Mouse (Mus musculus) neural tube, embryonic 14.5 days (tissue): ENCODE measurements around the gene Ms4a6d. TPM values are rescaled to one million over a fixed set of nuclear protein-coding genes. Genes with fewer than 3 reads are reported as not detected.
"Not testable (repeated sequence)": the region's sequence is repeated elsewhere in the genome, so short reads cannot be mapped to it uniquely, and the experiment has no call there.

Source experiments
- ATAC-seq: fragments of 200-750 bp; cut with Nextera tagmentation; 2 replicates; pipeline ENCODE4 v1.8.0; 2017; ENCODE audit warnings: low read depth, mild to moderate bottlenecking, moderate TSS enrichment, moderate library complexity
- H3K27ac ChIP-seq: fragments of 300-500 bp; sonication (generic); 2 replicates; pipeline ENCODE4 v1.5.1; 2014; ENCODE audit warnings: low read depth, mild to moderate bottlenecking, control low read depth, low read length, moderate library complexity, mixed read lengths
- H3K27me3 ChIP-seq: fragments of 300-500 bp; sonication (generic); 2 replicates; pipeline ENCODE4 v1.6.1; 2014; ENCODE audit warnings: low read length; ENCODE audit not compliant: control insufficient read depth, insufficient read depth
- H3K36me3 ChIP-seq: fragments of 300-500 bp; sonication (generic); 2 replicates; pipeline ENCODE4 v1.6.1; 2014; ENCODE audit warnings: low read length, mixed read lengths; ENCODE audit not compliant: control insufficient read depth, insufficient read depth
- H3K4me1 ChIP-seq: fragments of 300-500 bp; sonication (generic); 2 replicates; pipeline ENCODE4 v1.6.1; 2014; ENCODE audit warnings: low read length; ENCODE audit not compliant: control insufficient read depth, insufficient read depth
- H3K4me2 ChIP-seq: fragments of 300-500 bp; sonication (generic); 2 replicates; pipeline ENCODE4 v1.6.1; 2014; ENCODE audit warnings: mild to moderate bottlenecking, low read depth, low read length, control low read depth
- H3K4me3 ChIP-seq: fragments of 300-500 bp; sonication (generic); 2 replicates; pipeline ENCODE4 v1.5.1; 2014; ENCODE audit warnings: low read depth, low read length, control low read depth, mixed read lengths
- H3K9ac ChIP-seq: fragments of 300-500 bp; sonication (generic); replicated peaks from 2 replicates; pipeline ENCODE4 v1.6.1; 2014; ENCODE audit warnings: low read depth, mild to moderate bottlenecking, control low read depth, low read length, mixed read lengths
- H3K9me3 ChIP-seq: fragments of 300-500 bp; sonication (generic); 2 replicates; pipeline ENCODE4 v1.6.1; 2016; ENCODE audit warnings: low read length; ENCODE audit not compliant: control insufficient read depth
- WGBS: fragments of 180-500 bp; shearing (Covaris S2); extraction: QIAGEN DNeasy Blood & Tissue Kit; methylation state at CpG from one replicate; pipeline ENCODE4 v1.1.7; 2014; 5-methylcytosine and 5-hydroxymethylcytosine counted together
- polyA plus RNA-seq: library from polyadenylated mRNA; unstranded; fragments of >200 nt; fragmentation: Nextera tagmentation; extraction: Ambion mirVana; gene quantifications from 2 replicates; pipeline ENCODE4 v1.2.1, GENCODE M21; 2014

The Ms4a6d gene
- polyA plus RNA-seq, 1 experiment from 2014 or later = 0.90 TPM

DNA sequence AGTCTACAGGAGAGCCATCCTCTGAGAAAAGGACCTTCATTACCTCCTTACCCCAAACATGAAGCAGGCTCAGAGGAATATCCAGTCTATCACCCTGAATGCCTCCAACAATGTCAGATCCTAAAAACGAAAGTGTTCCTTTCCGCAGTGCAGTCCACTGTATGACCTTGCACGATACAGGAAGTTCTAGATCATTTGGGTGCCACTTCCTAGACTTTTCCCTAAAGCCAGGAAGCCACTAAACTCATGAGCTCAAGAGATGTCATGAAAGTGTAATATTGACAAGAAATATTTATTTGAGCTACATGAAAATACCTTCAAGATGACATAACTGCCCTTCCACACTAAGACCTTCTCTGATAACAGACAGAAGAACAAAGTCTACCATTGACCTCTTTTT, 3.3 kb downstream of the Ms4a6d start:
- H3K4me2 ChIP-seq = no peak overlapping the region
- no peak for ATAC-seq

GRCm38 (mm10) chr19:11589891-11590449, 14.7 kb downstream of the Ms4a6d start:
- H3K4me3 ChIP-seq = no peak overlapping the region

More for the DNA sequence above, 3.3 kb downstream of the Ms4a6d start:
- Histone ChIP-seq H3K4me3 (no peak overlapping the region), H3K9ac (no peak overlapping the region), H3K9me3 (no peaks in the 10 kb centered on the region), H3K27me3 (no peaks in the 10 kb centered on the region), H3K36me3 (no peaks in the 10 kb centered on the region), H3K27ac (no peak overlapping the region), H3K4me1 (no peaks in the 10 kb centered on the region)
- WGBS = 91% methylated on average over 3 of the region's 3 CpGs

GRCm38 (mm10) chr19:11589205-11589604, 15.4 kb downstream of the Ms4a6d start:
- WGBS = 77% methylated on average over 4 of the region's 4 CpGs
- Histone ChIP-seq H3K27me3 (no peaks in the 10 kb centered on the region), H3K4me2 (no peak overlapping the region), H3K4me3 (no peak overlapping the region), H3K36me3 (no peaks in the 10 kb centered on the region), H3K27ac (no peak overlapping the region), H3K9ac (no peak overlapping the region), H3K4me1 (no peaks in the 10 kb centered on the region), H3K9me3 (no peaks in the 10 kb centered on the region)
- ATAC-seq = no peak

More at GRCm38 (mm10) chr19:11589891-11590449, 14.7 kb downstream of the Ms4a6d start:
- H3K27me3 ChIP-seq = no peaks in the 10 kb centered on the region
- H3K36me3 ChIP-seq = no peaks in the 10 kb centered on the region
- H3K4me1 ChIP-seq = no peaks in the 10 kb centered on the region
- no peaks in the 10 kb centered on the region for H3K9me3 ChIP-seq
- no peak overlapping the region for H3K9ac ChIP-seq
- no peak overlapping the region for H3K27ac ChIP-seq
- no peak for ATAC-seq
- WGBS = 81% methylated on average over 2 of the region's 2 CpGs
- no peak overlapping the region for H3K4me2 ChIP-seq

DNA sequence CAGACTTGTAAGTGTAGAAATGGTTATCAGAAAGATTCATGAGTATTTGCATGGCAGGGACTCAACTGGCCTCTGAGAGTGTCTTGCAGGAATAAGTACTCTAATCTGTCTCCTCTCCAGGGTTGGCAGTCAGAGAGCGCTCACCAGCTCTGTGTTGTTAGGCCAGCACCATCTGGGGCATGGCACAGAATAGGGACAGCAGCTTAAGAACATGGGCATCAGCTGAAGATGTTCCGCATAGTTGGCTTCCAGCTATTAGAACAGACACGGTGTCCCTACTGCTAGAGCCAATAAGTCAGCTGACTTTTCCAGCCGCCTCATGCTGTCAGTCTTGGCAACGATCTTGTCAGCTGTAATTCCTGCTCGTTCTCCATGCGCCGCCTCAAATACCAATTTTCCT, 29.7 kb downstream of the Ms4a6d start:
- Histone ChIP-seq H3K4me3 (no peak overlapping the region), H3K4me1 (no peaks in the 10 kb centered on the region), H3K27ac (no peak overlapping the region), H3K27me3 (no peaks in the 10 kb centered on the region), H3K9ac (no peak overlapping the region), H3K36me3 (no peaks in the 10 kb centered on the region), H3K9me3 (no peaks in the 10 kb centered on the region), H3K4me2 (no peak overlapping the region)
- peak; percentile 49; the same call in 1 of the 2 replicates for ATAC-seq
- 83% methylated on average over 8 of the region's 8 CpGs for WGBS

- not testable (repeated sequence) for H3K4me2 ChIP-seq, H3K9ac ChIP-seq, H3K4me1 ChIP-seq, H3K9me3 ChIP-seq, H3K36me3 ChIP-seq, H3K4me3 ChIP-seq, ATAC-seq, H3K27me3 ChIP-seq, H3K27ac ChIP-seq
Measured at GRCm38 (mm10) chr19:11559560-11559959, 45.1 kb downstream of the Ms4a6d start.

- Histone ChIP-seq H3K36me3 (no peaks in the 10 kb centered on the region), H3K9ac (no peak overlapping the region), H3K4me2 (no peak overlapping the region), H3K27ac (no peak overlapping the region), H3K9me3 (no peaks in the 10 kb centered on the region), H3K27me3 (no peaks in the 10 kb centered on the region), H3K4me3 (no peak overlapping the region), H3K4me1 (no peaks in the 10 kb centered on the region)
- WGBS = 93% methylated on average over 5 of the region's 5 CpGs
- no peak for ATAC-seq
Measured at GRCm38 (mm10) chr19:11554726-11555125, 49.9 kb downstream of the Ms4a6d start.

DNA sequence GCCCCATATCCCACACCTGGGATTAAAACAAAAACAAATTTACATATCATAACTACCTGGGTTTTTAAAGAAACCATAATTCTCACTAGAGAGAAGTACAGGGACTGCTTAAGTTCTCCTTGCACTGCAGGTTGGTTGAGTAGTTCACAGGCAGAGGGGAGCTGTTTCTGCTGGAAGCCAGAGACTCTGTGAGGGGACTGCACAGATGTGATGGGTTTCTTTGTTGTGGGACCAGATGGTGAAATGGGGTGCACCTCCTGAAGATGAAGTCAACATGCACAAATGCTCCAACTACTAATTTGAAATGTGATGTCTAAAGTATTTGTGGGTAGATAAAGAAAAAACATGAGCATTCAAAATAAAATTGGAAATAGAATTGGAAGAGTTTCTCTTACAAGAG, 56.7 kb downstream of the Ms4a6d start:
- no peak overlapping the region for H3K4me2 ChIP-seq
- no peak for ATAC-seq
- H3K4me1 ChIP-seq = no peaks in the 10 kb centered on the region
- H3K36me3 ChIP-seq = no peaks in the 10 kb centered on the region
- H3K9me3 ChIP-seq = no peaks in the 10 kb centered on the region
- no peaks in the 10 kb centered on the region for H3K27me3 ChIP-seq
- H3K9ac ChIP-seq = no peak overlapping the region
- no peak overlapping the region for H3K4me3 ChIP-seq
- H3K27ac ChIP-seq = no peak overlapping the region

DNA sequence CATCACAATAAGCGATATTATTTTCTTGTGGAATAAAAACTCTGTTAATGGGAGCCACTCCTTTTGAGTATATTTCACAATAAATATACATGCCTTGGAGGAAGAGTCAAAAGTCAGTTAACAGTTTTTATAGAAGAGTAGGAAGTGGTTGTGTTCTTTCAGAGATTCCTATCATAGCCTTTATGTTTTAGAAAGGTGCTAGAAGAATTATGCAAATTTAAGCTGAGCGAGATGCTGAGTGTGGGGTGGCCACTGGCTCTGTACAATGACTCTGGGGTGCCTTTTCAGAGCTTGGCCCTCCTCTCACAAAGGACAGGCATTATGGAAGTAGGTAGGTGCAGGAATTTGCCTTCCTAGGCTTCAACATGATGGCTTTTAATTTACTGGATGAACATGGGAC, 60.3 kb downstream of the Ms4a6d start:
- H3K4me1 ChIP-seq, H3K27me3 ChIP-seq, H3K9me3 ChIP-seq, H3K9ac ChIP-seq, H3K27ac ChIP-seq, H3K4me3 ChIP-seq, ATAC-seq, H3K36me3 ChIP-seq, H3K4me2 ChIP-seq: not testable (repeated sequence)
- WGBS = 92% methylated on average over 2 of the region's 2 CpGs

- 80% methylated on average over 1 of the region's 1 CpGs for WGBS
Measured at GRCm38 (mm10) chr19:11540166-11540821, 64.4 kb downstream of the Ms4a6d start.

More at GRCm38 (mm10) chr19:11540166-11540821, 64.4 kb downstream of the Ms4a6d start:
- H3K9ac ChIP-seq, H3K27me3 ChIP-seq, H3K4me2 ChIP-seq, H3K27ac ChIP-seq, H3K4me3 ChIP-seq, H3K9me3 ChIP-seq, ATAC-seq, H3K4me1 ChIP-seq, H3K36me3 ChIP-seq: not testable (repeated sequence)
